Mouse (Mus musculus): ENCODE results near the gene Tfr2.

- TF ChIP-seq CTCF (IDR thresholded peaks at IDR 0.05; ENCODE audit: low read depth), result no peak
- TF ChIP-seq EP300 (IDR thresholded peaks at IDR 0.05; ENCODE audit: low read depth), result no peak
These were observed 38.1 kb upstream of the Tfr2 start for GRCm38 (mm10) chr5:137531414-137532130.
